Mouse (Mus musculus) heart, postnatal 36 days (tissue): ENCODE data around the gene Pfas. TPM values are rescaled to one million over a fixed set of nuclear protein-coding genes. Genes with fewer than 3 reads are reported as not detected.
"Not testable (repeated sequence)": the region's sequence is repeated elsewhere in the genome, so short reads cannot be mapped to it uniquely, and the experiment has no call there.

ENCODE experiments used
- DNase-seq, 2 experiments: peaks; one replicate each; pipeline ENCODE4 v3.0.0; 2021 to 2022
- intact Hi-C: fragments of 180-260 bp; cut with DNase I; formaldehyde crosslinking; loops from one replicate; pipeline ENCODE4 v1.15.1; 2025
- total RNA-seq, 2 experiments: library from RNA; stranded (reverse); gene quantifications; 2 replicates each; pipeline ENCODE4 v1.2.3; 2021

Gene Pfas
- total RNA-seq, 2 experiments from 2014 or later = 5.8 to 8.3 TPM

DNA sequence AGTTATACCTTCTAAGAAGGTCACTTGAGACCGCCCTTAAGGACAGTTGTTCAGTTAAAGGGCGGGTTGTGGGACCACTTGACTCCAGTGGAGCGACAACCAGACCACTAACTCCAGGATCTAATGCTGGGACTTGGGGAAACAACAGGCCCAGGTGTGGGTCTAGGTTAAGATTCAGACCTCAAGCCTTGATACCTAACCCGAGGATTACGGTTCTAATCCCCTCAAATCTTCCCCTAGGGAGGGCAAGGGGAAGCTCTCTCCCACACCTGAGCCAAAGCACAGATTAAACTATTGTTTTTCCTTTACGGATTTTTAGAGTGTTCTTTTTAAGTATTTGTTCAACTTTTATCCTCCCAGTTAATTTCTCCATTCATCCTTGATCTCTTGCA is 34.2 kb downstream of the Pfas start:
- DNase-seq = no peak
- intact Hi-C loops = no loop called here

DNA sequence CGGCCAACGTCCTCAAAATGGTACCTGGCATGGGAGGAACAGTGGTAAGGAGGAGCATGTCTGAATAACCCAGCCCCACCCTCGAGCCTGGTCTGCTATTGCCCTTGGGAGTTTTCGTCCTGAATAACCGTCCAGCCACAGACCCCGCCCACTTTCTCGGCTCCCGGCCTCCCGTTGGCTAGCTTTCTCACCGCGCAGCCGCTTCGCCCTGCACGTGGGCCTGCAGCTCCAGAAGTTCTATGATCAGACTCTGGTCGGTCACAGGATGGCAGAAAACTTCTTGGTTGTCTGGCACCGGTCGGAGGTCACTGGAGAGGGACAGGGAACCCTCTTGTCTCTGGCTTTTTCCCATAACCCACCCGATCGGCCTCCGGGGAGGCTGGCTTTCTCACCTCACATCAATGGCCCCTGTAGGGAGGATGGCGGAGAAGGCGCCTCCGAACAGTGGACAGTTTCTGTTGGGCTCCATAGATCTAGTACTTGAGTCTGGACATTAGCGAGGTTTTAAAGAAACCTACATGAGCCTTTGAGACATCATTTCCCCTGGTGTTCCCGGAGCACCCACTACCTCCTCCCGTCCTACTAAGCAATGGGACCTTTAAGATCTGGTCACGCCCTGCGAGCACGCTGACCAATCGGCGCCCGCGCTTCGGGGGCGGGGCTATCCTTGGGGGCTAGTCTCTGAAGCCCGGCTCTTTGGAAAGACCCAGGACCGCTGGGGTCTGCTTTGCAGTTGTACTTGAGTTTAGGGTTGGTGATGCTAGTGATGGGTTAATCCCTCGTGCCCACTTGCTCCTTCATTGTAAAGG is 34.8 kb downstream of the Pfas start:
- peak; percentile 85 for DNase-seq
- intact Hi-C loops = not testable (repeated sequence)

GRCm38 (mm10) chr11:68970232-68970631 is 38.0 kb downstream of the Pfas start:
- intact Hi-C loops = no loop called here
- DNase-seq = peak in 1 of 2 experiments; percentile 41

- intact Hi-C loops = loop anchor here (5.0 kb wide), 1 partner anchor 44 kb away; no protein-coding TSS in a partner anchor
- DNase-seq = no peak
Observed at GRCm38 (mm10) chr11:68968752-68969151, 39.5 kb downstream of the Pfas start.

GRCm38 (mm10) chr11:68967337-68968282 is 40.6 kb downstream of the Pfas start, which contains the start of gene Slc25a35:
Gene Slc25a35 (plus strand): TSS chr11:68968131.
- intact Hi-C loops = loop anchor here (1.0 to 5.0 kb wide), 3 partner anchors 15 to 69 kb away; no protein-coding TSS in a partner anchor
- peak; percentile 86 to 93 for DNase-seq

DNA sequence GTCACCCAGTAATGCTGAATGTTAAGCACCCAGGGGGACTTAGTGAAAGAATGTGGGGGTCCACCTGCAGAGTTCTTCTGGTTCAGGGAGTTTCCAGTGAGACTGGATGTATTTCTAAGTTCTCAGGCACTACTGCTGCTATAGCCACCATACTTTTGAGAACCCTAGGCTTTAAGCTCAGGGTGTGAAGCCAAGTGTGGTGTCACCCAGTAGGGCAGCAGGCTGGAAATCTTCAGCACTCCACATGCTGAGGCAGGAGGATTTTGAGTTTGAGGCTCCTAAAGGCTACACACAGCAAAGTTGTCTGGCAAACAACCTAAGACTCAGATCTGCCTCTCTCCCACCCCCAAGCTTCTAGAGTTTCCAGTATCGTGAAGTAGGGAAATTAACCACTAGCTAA is 41.7 kb downstream of the Pfas start:
- DNase-seq = no peak
- intact Hi-C loops = loop anchor here (2.0 to 5.0 kb wide), 2 partner anchors 46 to 70 kb away; no protein-coding TSS in a partner anchor

GRCm38 (mm10) chr11:68965845-68966244 is 42.4 kb downstream of the Pfas start:
- intact Hi-C loops = loop anchor here (2.0 to 5.0 kb wide), 2 partner anchors 46 to 71 kb away; no protein-coding TSS in a partner anchor
- peak; percentile 64 to 76 for DNase-seq

DNA sequence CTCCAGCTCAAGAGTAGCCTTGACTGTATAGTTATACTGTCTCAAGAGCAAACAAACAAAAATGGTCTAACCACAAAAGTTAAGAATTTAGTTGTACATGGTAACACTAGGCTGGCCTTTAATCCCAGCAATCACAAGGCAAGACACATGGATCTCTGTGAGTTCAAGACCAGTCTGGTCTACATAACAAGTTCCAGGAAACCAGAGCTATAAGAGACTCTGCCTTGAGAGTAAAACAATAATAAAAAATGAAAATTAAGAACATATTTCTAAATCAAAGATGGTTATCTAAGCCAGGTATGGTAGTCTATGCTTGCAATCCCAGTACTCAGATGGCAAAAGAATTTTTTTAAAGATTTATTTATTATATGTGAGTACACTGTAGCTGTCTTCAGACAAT is 43.2 kb downstream of the Pfas start:
- no peak for DNase-seq
- intact Hi-C loops = loop anchor here (5.0 kb wide), 1 partner anchor 47 kb away; no protein-coding TSS in a partner anchor

DNA sequence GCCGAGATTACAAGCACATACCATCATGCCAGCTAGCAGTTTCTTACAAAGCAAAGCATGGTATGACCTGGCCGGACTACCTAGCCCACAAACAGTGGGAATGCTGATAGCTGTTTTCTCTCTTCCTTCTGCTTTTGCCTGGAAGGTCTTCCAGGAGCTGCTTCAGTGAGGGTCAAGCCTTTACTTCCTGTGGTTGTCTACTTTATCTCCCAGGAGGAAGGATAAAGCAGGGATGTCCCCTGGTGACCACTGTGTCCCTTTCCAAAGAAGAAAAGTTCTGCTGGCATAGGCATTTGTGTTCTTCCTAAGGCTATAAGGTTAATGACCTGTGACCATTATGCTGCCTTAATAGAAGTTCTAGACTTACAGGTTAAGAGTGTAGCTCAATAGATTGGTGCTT is 44.9 kb downstream of the Pfas start:
- intact Hi-C loops = no loop called here
- DNase-seq = no peak

GRCm38 (mm10) chr11:68962159-68962558 is 46.1 kb downstream of the Pfas start:
- intact Hi-C loops, DNase-seq: not testable (repeated sequence)

DNA sequence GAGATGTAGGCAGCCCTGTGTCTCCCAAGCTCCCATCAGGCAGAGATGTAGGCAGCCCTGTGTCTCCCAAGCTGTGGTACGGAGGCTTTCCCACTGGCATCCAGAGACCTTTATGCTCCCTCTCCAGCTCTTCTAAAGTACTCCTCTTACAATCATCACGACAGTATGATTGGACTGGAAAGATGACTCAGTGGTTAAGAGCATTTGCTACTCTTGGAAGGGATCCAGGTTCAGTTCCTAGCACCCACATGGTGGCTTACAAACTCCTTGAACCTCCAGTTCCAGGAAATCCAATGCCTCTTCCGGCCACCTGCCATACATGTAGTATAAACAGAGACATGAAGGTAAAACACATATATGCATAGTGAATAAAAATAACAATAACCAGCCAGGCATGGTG is 46.7 kb downstream of the Pfas start:
- intact Hi-C loops = no loop called here
- DNase-seq = no peak

GRCm38 (mm10) chr11:68957971-68958370 is 50.3 kb downstream of the Pfas start:
- intact Hi-C loops = loop anchor here (2.0 kb wide), 1 partner anchor 51 kb away; no protein-coding TSS in a partner anchor
- DNase-seq = no peak

DNA sequence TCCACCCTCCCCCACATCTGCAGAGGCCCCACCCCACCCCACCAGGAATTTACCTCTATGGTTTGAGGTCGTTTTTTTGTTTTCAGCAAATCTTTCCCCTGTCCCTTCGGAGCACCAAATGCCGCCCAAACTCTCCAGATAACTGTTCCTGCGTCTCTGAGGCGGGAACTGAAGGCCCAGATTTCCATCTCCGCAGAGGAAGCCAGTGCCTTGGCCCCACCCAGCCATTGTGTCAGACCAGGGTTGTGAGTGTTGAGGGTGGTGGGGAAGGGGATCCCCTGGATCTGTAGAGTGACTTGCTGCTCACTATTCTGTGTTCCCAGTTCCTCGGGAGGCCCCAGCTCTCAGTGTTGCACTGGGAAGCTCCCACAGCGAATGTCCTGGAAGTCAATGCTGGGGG is 51.0 kb downstream of the Pfas start, which contains the start of gene Arhgef15:
Arhgef15 (minus strand) TSS at position 173 of the 400 bp plus-strand sequence.
- DNase-seq = peak in 1 of 2 experiments; percentile 42
- intact Hi-C loops = loop anchor here (2.0 kb wide), 1 partner anchor 51 kb away; no protein-coding TSS in a partner anchor

GRCm38 (mm10) chr11:68956697-68957096 is 51.6 kb downstream of the Pfas start:
- peak in 1 of 2 experiments; percentile 51 for DNase-seq
- intact Hi-C loops = loop anchor here (2.0 kb wide), 1 partner anchor 50 kb away; no protein-coding TSS in a partner anchor

DNA sequence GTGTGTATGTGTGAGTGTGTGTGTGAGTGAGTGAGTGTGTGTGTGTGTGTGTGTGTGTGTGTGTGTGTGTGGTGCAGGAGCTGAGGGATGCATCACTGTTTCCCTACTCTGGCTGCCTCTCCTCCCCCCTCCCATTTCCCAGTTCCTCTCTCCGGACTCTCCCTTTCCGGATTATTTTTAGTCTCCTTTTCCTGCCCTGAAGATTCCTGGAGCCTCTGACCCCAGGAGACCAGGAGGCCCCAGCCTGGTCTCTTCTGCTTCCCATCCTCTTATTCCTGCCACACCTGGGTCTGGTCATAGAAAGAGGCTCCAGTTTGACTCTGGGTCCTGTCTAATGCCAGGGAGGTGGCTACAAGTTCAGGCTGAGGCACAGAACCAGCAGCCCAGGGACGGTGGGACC is 52.2 kb downstream of the Pfas start:
- intact Hi-C loops = loop anchor here (2.0 kb wide), 1 partner anchor 49 kb away; no protein-coding TSS in a partner anchor
- DNase-seq = peak; percentile 41 to 48

- intact Hi-C loops = no loop called here
Observed at GRCm38 (mm10) chr11:68955473-68955872, 52.8 kb downstream of the Pfas start.

GRCm38 (mm10) chr11:68954408-68954807 is 53.9 kb downstream of the Pfas start:
- peak in 1 of 2 experiments; percentile 45 for DNase-seq
- intact Hi-C loops = no loop called here

More at GRCm38 (mm10) chr11:68955473-68955872, 52.8 kb downstream of the Pfas start:
- DNase-seq = no peak

- no peak for DNase-seq
- intact Hi-C loops = no loop called here
Observed at GRCm38 (mm10) chr11:68953903-68954302, 54.4 kb downstream of the Pfas start.

DNA sequence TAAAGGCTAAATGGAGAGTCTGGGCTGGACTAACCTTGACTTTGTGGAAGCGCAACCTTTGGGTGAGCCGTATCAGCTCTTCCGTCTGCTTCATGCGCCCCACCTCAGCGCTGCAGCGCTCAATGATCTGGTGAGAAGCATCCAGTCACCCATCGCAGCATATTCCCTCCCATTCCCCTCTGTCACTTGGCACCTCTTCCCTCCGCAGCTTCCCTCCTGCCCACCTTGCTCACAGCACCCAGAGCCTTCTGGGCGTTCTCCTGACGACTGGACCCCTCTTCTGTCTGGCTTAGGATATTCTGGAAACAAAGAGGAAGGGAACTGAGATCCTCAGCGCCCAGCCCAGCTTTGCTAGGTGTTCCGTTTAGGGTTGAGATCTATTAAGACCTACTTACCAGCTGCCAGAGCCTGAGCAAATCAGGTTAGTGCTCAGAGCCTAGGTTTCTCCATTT is 60.7 kb downstream of the Pfas start:
- DNase-seq = no peak
- intact Hi-C loops = no loop called here

GRCm38 (mm10) chr11:68946806-68947440 is 61.3 kb downstream of the Pfas start:
- no peak for DNase-seq
- intact Hi-C loops = no loop called here
